Mouse (Mus musculus) kidney, adult 2 months (tissue): ENCODE data around the gene Cct8l1.

Experiments used
- CTCF ChIP-seq: fragments of 200-500 bp; conservative IDR thresholded peaks from 2 replicates; pipeline ENCODE4 v1.5.1; 2011; ENCODE audit warnings: low read depth, mild to moderate bottlenecking, control low read depth, low read length, moderate library complexity, mixed read lengths; ENCODE audit not compliant: insufficient read depth, insufficient read length
- POLR2A ChIP-seq: fragments of 200-500 bp; IDR thresholded peaks from one replicate; pipeline ENCODE4 v1.6.1; 2011; ENCODE audit warnings: low read depth, low read length, control low read depth

DNA sequence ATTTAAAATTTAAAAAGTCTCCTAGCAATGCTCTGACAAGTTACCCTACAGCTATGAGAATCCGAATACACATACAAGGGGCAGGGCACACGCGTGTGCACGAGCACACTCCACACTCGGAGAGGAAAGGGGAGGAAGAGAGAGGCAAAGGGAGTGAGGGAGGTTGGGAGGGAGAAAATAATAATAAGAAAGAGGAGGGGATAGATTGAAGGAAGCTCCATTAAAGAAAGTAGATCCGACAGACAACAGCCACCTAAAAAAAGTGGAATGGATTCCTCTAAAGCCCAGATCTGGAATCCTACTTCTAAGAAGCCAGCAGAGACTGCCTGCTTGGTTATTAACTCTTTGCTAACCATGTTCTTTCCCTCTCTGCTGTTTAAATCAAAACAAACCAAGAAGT is 43.8 kb upstream of the Cct8l1 start:
- no peak for TF ChIP-seq CTCF
- TF ChIP-seq POLR2A, result no peak
